Mouse (Mus musculus): ENCODE measurements around the gene Ammecr1. TPM values are rescaled to one million over a fixed set of nuclear protein-coding genes. Genes with fewer than 3 reads are reported as not detected.

The Ammecr1 gene
- total and polyA plus RNA-seq, 2 experiments from 2014 or later = 2.2 to 2.8 TPM

- Histone ChIP-seq H3K4me2 (ENCODE audit: low read depth, low read length, poor library complexity, severe bottlenecking) (no peak overlapping the region), H3K4me3 (ENCODE audit: low read depth, low read length) (no peak overlapping the region), H3K9me3 (ENCODE audit: low read length) (no peaks in the 10 kb centered on the region), H3K4me1 (ENCODE audit: insufficient read depth, low read length) (no peaks in the 10 kb centered on the region), H3K9ac (replicated peaks; ENCODE audit: low read length, poor library complexity, severe bottlenecking) (no peak overlapping the region), H3K36me3 (ENCODE audit: insufficient read depth, low read length) (no peaks in the 10 kb centered on the region), H3K27me3 (ENCODE audit: insufficient read depth, low read length) (no peaks in the 10 kb centered on the region), H3K27ac (ENCODE audit: low read depth, low read length) (no peak overlapping the region)
- ATAC-seq (ENCODE audit: low FRiP score) (no peak), DNase-seq (ENCODE audit: low spot score) (no peak)
- no peak for TF ChIP-seq CTCF (IDR thresholded peaks at IDR 0.05)
- WGBS = 89% methylated on average over 7 of the region's 7 CpGs
These were observed 127.1 kb downstream of the Ammecr1 start for GRCm38 (mm10) chrX:142839411-142839810.

GRCm38 (mm10) chrX:142838841-142839240, 127.7 kb downstream of the Ammecr1 start:
- H3K4me2 ChIP-seq (ENCODE audit: low read depth, low read length, poor library complexity, severe bottlenecking) = no peak overlapping the region
- H3K27ac ChIP-seq (ENCODE audit: low read depth, low read length) = no peak overlapping the region
- H3K9ac ChIP-seq (replicated peaks; ENCODE audit: low read length, poor library complexity, severe bottlenecking) = no peak overlapping the region
- no peaks in the 10 kb centered on the region for H3K36me3 ChIP-seq (ENCODE audit: insufficient read depth, low read length)
- ATAC-seq (ENCODE audit: low FRiP score) = no peak
- WGBS = 78% methylated on average over 2 of the region's 2 CpGs
- no peaks in the 10 kb centered on the region for H3K4me1 ChIP-seq (ENCODE audit: insufficient read depth, low read length)
- DNase-seq (ENCODE audit: low spot score) = no peak
- TF ChIP-seq CTCF (IDR thresholded peaks at IDR 0.05) = no peak
- no peaks in the 10 kb centered on the region for H3K27me3 ChIP-seq (ENCODE audit: insufficient read depth, low read length)
- H3K9me3 ChIP-seq (ENCODE audit: low read length) = no peaks in the 10 kb centered on the region
- no peak overlapping the region for H3K4me3 ChIP-seq (ENCODE audit: low read depth, low read length)

DNA sequence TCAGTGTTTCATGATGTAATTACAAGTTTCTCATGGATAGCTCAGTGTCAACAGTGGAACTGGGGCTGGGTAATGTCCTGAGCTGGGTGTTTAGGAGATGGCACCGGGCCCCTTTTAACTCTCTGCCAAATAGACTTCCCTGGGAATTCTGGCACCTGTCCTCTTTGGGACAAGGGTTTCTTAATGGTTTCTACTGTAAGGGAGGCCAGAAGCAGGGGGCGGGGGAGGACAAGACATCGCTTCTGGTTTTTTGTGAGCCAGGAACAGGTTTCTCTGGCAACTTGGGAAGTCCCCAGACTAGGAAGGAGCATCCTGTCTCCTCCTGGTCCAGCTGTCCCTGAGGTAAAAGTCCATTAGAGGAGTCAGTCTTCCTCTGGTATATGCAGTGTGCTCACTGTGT, 129.2 kb downstream of the Ammecr1 start:
- H3K4me2 ChIP-seq (ENCODE audit: low read depth, low read length, poor library complexity, severe bottlenecking) = no peak overlapping the region
- H3K36me3 ChIP-seq (ENCODE audit: insufficient read depth, low read length) = no peaks in the 10 kb centered on the region
- H3K4me1 ChIP-seq (ENCODE audit: insufficient read depth, low read length) = no peaks in the 10 kb centered on the region
- no peak for ATAC-seq (ENCODE audit: low FRiP score)
- no peaks in the 10 kb centered on the region for H3K27me3 ChIP-seq (ENCODE audit: insufficient read depth, low read length)
- H3K4me3 ChIP-seq (ENCODE audit: low read depth, low read length) = no peak overlapping the region
- no peak overlapping the region for H3K27ac ChIP-seq (ENCODE audit: low read depth, low read length)
- 87% methylated on average over 3 of the region's 3 CpGs for WGBS
- H3K9me3 ChIP-seq (ENCODE audit: low read length) = no peaks in the 10 kb centered on the region
- no peak for TF ChIP-seq CTCF (IDR thresholded peaks at IDR 0.05)
- DNase-seq (ENCODE audit: low spot score) = no peak
- H3K9ac ChIP-seq (replicated peaks; ENCODE audit: low read length, poor library complexity, severe bottlenecking) = no peak overlapping the region

DNA sequence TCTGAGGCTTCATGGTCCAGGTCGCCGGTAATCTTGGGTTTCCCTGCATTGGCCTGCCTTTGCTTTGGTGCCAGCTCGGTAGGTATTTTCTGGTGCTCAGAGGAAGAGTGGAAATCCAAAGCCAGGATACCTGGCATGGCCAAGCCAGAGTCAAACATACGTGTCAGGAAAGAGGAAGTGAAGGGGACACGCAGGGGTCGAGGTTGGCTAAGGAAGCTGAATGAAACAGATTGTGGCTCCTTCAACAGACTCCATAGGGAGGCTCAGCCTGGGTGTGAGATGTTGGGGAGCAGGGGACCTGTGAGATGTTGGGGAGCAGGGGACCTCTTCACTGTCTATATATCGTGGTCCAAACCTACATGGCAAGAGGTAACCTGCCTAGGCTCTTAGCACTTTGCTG, 130.1 kb downstream of the Ammecr1 start:
- H3K9me3 ChIP-seq (ENCODE audit: low read length) = no peaks in the 10 kb centered on the region
- H3K27me3 ChIP-seq (ENCODE audit: insufficient read depth, low read length) = no peaks in the 10 kb centered on the region
- H3K27ac ChIP-seq (ENCODE audit: low read depth, low read length) = no peak overlapping the region
- no peak overlapping the region for H3K4me2 ChIP-seq (ENCODE audit: low read depth, low read length, poor library complexity, severe bottlenecking)
- H3K4me3 ChIP-seq (ENCODE audit: low read depth, low read length) = no peak overlapping the region
- no peaks in the 10 kb centered on the region for H3K36me3 ChIP-seq (ENCODE audit: insufficient read depth, low read length)
- no peak overlapping the region for H3K9ac ChIP-seq (replicated peaks; ENCODE audit: low read length, poor library complexity, severe bottlenecking)
- WGBS = 95% methylated on average over 7 of the region's 7 CpGs
- ATAC-seq (ENCODE audit: low FRiP score) = no peak
- H3K4me1 ChIP-seq (ENCODE audit: insufficient read depth, low read length) = no peaks in the 10 kb centered on the region
- no peak for DNase-seq (ENCODE audit: low spot score)
- no peak for TF ChIP-seq CTCF (IDR thresholded peaks at IDR 0.05)

DNA sequence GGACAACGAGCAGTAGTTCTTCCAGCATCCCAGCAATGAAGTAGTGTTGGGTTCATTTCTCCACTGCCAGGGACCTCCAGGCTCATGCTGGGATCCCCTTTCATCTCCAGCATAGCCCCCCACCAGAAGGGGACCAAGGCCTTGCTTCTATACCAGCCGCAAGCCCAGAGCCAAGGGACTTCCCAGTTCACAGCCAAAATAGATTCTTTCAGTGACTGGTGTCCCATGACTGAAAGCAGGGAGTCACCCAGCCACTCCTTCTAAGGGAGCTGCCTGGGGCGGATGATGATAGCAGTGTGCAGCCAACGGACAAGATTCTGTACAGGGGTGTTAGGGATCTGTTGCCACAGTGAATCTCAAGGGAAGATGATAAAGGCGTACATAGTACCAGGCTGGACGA, 131.7 kb downstream of the Ammecr1 start:
- ATAC-seq (ENCODE audit: low FRiP score) (no peak), DNase-seq (ENCODE audit: low spot score) (no peak)
- no peak overlapping the region for H3K27ac ChIP-seq (ENCODE audit: low read depth, low read length)
- no peaks in the 10 kb centered on the region for H3K9me3 ChIP-seq (ENCODE audit: low read length)
- H3K4me1 ChIP-seq (ENCODE audit: insufficient read depth, low read length) = no peaks in the 10 kb centered on the region
- no peaks in the 10 kb centered on the region for H3K36me3 ChIP-seq (ENCODE audit: insufficient read depth, low read length)
- H3K9ac ChIP-seq (replicated peaks; ENCODE audit: low read length, poor library complexity, severe bottlenecking) = no peak overlapping the region
- H3K27me3 ChIP-seq (ENCODE audit: insufficient read depth, low read length) = no peaks in the 10 kb centered on the region
- no peak overlapping the region for H3K4me3 ChIP-seq (ENCODE audit: low read depth, low read length)
- WGBS = 83% methylated on average over 6 of the region's 6 CpGs
- H3K4me2 ChIP-seq (ENCODE audit: low read depth, low read length, poor library complexity, severe bottlenecking) = no peak overlapping the region
- TF ChIP-seq CTCF (IDR thresholded peaks at IDR 0.05) = no peak

DNA sequence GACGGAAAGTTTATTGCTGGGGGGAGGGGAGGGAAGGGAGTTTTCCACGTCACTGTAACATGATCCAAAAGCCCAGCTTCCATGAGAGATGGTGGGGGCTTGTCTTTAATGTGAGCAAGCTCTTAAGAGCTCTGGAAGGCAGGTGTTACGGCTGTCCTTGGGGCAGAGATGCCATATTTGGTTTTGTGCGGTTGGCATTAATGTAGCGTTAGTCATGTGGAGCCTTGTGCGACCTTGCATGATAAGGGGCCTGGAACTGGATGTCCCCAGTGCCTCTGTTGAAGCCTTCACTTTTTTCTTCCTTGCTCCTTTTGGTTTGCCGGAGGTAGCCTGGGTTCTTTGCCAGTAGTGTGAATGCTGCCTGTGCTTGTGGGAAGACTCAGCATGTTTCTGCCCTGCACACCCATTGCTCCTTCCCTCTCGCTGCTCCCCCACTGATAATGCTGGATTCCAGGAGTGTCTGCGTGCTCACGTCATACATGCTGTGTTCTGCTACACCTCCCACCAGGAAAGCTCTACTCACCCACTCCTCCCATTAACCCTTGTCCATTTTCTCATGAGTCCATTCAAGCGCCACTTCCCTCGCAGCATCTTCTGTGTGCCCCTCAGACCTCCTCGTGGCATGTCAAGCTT, 133.2 kb downstream of the Ammecr1 start:
- no peaks in the 10 kb centered on the region for H3K27me3 ChIP-seq (ENCODE audit: insufficient read depth, low read length)
- no peak for TF ChIP-seq CTCF (IDR thresholded peaks at IDR 0.05)
- WGBS = 86% methylated on average over 13 of the region's 13 CpGs
- ATAC-seq (ENCODE audit: low FRiP score) (no peak), DNase-seq (ENCODE audit: low spot score) (no peak)
- no peak overlapping the region for H3K4me2 ChIP-seq (ENCODE audit: low read depth, low read length, poor library complexity, severe bottlenecking)
- H3K36me3 ChIP-seq (ENCODE audit: insufficient read depth, low read length) = no peaks in the 10 kb centered on the region
- H3K4me1 ChIP-seq (ENCODE audit: insufficient read depth, low read length) = no peaks in the 10 kb centered on the region
- no peak overlapping the region for H3K4me3 ChIP-seq (ENCODE audit: low read depth, low read length)
- H3K27ac ChIP-seq (ENCODE audit: low read depth, low read length) = no peak overlapping the region
- H3K9ac ChIP-seq (replicated peaks; ENCODE audit: low read length, poor library complexity, severe bottlenecking) = no peak overlapping the region
- H3K9me3 ChIP-seq (ENCODE audit: low read length) = no peaks in the 10 kb centered on the region
